Mouse (Mus musculus): Measurements from ENCODE around the gene Tnfaip8l3. TPM values are rescaled to one million over a fixed set of nuclear protein-coding genes. Genes with fewer than 3 reads are reported as not detected.
A peak's percentile ranks its signal among the peaks of the same experiment; 100 is the strongest.

Tnfaip8l3 gene
- polyA plus RNA-seq, 1 experiment: 1.9 TPM

GRCm38 (mm10) chr9:53990921-53991320 is 77.3 kb downstream of the Tnfaip8l3 start:
- DNase-seq (ENCODE audit: low spot score): no peak

GRCm38 (mm10) chr9:53986972-53987371 is 81.2 kb downstream of the Tnfaip8l3 start:
- no peak for DNase-seq (ENCODE audit: low spot score)

- DNase-seq (ENCODE audit: low spot score): no peak
Observed at GRCm38 (mm10) chr9:53984868-53985267, 83.3 kb downstream of the Tnfaip8l3 start.

GRCm38 (mm10) chr9:53975122-53975518 is 93.1 kb downstream of the Tnfaip8l3 start, which contains the start of gene Elmod1:
Elmod1 (minus strand) TSS chr9:53975301.
- DNase-seq (ENCODE audit: low spot score): peak; percentile 24

GRCm38 (mm10) chr9:53974328-53975121 is 93.7 kb downstream of the Tnfaip8l3 start:
- DNase-seq (ENCODE audit: low spot score): no peak

GRCm38 (mm10) chr9:53973929-53974327 is 94.3 kb downstream of the Tnfaip8l3 start:
- no peak for DNase-seq (ENCODE audit: low spot score)

Other genes starting within 250 kb of the Tnfaip8l3 start
- gene Sln, start 218.2 kb downstream of the Tnfaip8l3 start, polyA plus RNA-seq (2012; rRNA removed): not detected in 2 replicates
- gene Elmod1, start 93.1 kb downstream of the Tnfaip8l3 start, polyA plus RNA-seq (2012; rRNA removed): 0.04 and 0.12 TPM in 2 replicates
- not detected in 2 replicates for gene Cyp19a1, start 199.7 kb upstream of the Tnfaip8l3 start, polyA plus RNA-seq (2012; rRNA removed)
- gene Gldn, start 218.1 kb upstream of the Tnfaip8l3 start, polyA plus RNA-seq (2012; rRNA removed): 0.09 and 0.22 TPM in 2 replicates